Mouse (Mus musculus): Measurements from ENCODE around the gene Dnajb7.

Dnajb7 gene

GRCm38 (mm10) chr15:81408199-81408598 is at the start of gene Dnajb7:
Gene Dnajb7 (minus strand): TSS chr15:81408299.
- no peak for DNase-seq

DNA sequence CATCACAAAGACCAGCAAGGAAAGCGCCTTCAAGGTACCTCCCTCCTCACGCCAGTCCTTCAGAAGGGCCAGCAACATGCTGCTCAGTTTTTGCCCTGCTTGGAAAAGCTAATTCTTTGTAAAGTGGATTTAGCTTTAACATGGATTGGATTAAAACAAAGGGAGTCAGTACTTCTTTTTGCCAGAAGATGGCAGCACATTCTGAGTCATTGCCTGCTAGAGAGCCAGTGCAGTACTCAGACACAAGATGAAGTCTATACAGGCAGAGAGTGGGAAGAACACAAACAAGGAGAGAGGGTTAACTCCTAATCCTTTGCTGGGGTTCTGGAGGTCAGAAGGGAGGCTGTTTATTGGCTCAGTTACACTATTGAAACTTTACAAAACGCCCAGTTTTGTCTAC is 40.4 kb upstream of the Dnajb7 start:
- no peak for DNase-seq

GRCm38 (mm10) chr15:81439236-81439635 is 31.1 kb upstream of the Dnajb7 start:
- no peak for DNase-seq

GRCm38 (mm10) chr15:81438345-81438744 is 30.2 kb upstream of the Dnajb7 start:
- no peak for DNase-seq

- no peak for DNase-seq
These were observed 23.1 kb upstream of the Dnajb7 start for GRCm38 (mm10) chr15:81431195-81431594.

DNA sequence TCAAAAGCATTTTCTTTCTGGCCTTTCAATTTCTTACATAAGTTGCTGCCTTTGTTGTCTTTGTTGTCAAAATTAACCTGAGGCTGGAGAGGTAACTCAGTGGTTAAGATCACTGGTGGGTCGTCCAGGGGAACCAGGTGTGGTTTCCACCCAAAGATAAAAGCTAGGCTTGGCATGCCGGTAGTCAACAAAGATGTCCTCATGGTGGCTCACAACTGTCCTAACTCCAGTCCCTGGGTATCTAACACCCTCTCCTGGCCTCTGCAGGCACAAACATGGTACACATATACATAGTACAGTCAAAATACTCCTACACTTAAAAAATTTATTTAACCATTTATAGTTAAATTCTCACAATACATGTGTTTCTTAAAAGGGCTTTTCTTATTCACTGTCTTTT is 19.8 kb upstream of the Dnajb7 start:
- no peak for DNase-seq

- no peak for DNase-seq
These were observed 17.2 kb upstream of the Dnajb7 start for GRCm38 (mm10) chr15:81425311-81425710.

DNA sequence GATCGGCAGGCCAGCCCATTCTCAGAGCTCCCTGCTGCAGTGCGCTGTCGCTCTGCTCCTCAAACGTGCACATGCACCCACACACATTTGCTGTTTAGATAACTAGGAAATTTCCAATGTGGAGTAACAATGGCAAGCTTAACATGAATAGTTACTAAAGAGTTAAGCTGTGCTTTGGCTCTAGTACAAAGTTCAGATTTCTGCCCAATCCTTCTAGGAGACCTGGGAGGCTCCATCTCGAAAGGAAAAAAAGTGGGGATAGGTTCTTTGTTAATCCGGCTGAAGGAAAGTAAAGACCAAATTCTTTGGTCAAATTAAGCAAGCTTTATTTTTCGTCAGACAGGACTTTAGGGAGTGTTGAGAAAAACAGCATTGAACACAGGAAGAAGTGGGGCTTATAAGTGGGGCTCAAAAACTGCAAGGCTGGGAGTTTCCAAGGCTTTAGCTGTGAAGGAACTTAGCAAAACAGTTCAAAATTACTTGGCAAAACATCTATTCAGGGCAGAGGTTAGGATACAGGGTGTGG is 14.1 kb upstream of the Dnajb7 start:
- DNase-seq = peak; percentile 36

DNA sequence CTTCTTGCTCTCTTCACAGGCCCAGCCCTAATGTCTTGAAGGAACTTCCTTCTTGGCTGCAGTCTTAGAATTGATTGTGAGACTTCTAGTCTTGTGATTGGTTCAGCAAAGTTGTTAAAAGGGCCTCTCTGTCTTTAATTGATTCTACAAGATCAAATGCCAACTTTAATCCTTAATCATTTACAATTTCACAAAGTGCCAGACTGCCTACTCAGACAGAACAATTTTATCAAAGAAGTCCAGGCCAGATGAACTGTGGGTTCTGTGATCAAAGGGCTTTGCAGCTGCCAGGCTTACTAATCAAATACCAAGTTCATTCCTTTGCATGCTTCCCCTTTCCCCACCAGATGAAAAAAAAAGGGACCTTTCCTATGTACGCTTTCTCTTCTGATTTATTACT is 13.4 kb upstream of the Dnajb7 start:
- peak; percentile 57 for DNase-seq

- no peak for DNase-seq
These were observed 10.0 kb upstream of the Dnajb7 start for GRCm38 (mm10) chr15:81418065-81418464.

- DNase-seq = peak; percentile 81
These were observed 8.7 kb upstream of the Dnajb7 start for GRCm38 (mm10) chr15:81416763-81417310.

DNA sequence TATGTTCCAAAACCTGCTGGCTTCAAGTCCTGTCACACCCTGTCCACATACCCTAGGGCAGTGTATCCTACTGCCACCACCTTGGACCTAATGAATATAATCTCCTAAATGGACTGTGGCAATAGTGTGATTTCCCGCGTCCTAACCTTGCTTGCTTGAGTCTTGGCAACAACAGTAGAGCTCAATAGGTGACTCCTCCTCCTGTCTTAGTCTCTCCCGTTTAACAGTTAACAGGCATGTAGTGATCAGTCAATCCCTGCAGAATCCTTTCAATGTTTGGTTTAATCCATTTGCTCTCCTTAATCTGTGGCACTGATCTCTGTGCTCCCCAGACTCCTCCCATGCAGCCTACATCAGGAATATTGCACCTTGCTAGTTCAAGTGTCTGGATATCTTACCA is 3.1 kb downstream of the Dnajb7 start:
- DNase-seq = no peak

GRCm38 (mm10) chr15:81399638-81400315 is 8.3 kb downstream of the Dnajb7 start, which contains the start of the genes St13 and Xpnpep3:
Gene St13 (minus strand): TSS chr15:81400077.
Gene Xpnpep3 (plus strand): TSS chr15:81400138.
- peak; percentile 96 for DNase-seq

DNA sequence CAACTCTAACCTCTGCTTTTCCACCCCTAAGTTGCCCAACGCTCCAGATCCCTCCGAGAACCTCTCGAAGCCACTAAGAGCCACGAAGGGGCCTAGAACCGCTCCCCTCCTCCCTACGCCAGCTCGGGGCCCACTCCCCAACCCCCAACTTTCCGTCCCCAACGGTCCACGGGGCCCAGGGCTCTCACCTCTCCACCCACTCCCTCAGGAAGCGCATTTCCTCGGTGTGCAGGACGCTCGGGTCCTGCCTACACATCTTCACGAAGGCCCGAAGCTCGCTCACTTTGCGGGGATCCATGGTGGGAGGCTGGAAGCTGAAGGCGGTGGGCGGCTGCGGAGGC is 8.8 kb downstream of the Dnajb7 start:
- DNase-seq = no peak

DNA sequence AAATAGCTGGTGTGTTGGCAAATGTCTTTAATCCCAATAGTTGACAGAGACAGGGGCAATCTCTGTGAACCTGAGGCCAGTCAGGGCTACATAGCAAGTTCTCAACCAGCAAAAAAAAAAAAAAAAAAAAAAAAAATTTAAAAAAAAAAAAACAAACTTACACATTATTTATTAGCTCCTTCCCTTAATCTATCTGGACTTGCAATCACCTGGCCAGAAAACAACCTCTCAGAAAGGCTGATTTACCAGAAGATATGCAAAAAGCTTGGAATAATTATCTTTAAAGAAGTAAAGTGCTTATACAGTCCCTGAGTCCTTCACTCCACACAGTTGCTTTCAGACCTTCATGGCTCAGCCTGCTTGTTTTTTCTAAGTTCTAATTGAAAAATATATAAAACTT is 9.9 kb downstream of the Dnajb7 start:
- DNase-seq = no peak

DNA sequence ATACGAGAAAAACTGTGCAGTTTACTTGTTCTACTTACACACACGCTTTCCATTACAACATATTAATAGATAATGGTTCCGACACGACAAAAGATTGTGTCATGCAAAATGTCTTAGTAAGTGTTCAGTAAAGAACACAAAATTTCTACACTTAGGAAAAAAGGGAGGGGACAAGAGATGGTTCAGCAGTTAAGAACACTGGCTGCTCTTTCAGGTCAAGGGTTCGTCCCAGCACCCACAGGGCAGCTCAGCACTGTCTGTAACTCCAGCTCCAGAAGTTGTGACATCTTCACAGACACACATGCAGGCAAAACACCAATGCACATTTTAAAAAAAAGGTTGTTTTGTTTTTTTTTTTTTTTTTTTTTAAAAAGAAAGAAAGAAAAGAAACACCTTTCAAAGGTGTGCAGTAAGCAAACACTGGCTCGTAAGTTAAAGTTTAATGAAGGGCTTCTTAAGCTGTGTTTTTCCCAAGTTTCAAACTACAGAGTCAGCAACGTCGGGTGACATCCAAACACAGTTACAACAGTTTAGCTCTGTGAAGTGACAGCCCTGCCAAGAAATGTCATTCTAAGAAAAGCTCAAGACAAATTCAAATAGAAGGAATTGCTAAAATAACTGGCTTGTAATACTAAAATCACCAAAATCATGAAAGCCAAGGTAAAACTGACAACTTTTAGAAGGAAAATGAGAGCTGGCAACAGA is 13.7 kb downstream of the Dnajb7 start:
- DNase-seq = peak; percentile 43

DNA sequence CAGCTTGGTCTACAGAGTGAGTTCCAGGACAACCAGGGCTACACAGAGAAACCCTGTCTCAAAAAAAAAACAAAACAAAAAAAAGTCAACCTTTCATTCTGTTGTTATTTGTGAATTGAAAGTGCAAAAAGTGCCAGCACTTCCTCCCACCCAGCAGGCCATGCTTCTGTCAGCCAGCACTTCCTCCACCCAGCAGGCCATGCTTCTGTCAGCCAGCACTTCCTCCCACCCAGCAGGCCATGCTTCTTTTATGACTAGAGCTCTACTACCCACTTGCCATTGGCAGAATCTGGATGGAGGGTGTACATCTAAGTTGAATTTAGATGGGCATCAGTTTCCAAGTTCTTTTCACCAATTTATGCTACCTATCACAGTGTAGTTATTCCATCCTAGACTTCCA is 15.1 kb downstream of the Dnajb7 start:
- no peak for DNase-seq

DNA sequence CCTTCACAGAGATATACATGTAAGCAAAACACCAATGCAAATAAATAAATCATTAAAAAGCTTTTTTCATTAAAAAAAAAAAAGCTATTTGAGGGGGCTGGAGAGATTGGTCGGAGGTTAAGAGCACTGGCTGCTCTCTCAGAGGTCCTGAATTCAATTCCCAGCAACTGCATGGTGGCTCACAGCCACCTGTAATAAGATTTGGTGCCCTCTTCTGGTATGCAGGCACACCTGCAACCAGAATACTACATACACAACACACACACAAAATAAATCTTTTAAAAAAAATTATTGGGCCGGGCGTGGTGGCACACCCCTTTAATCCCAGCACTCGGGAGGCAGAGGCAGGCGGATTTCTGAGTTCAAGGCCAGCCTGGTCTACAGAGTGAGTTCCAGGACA is 21.8 kb downstream of the Dnajb7 start:
- DNase-seq = no peak

GRCm38 (mm10) chr15:81378845-81379244 is 29.3 kb downstream of the Dnajb7 start:
- DNase-seq = no peak

DNA sequence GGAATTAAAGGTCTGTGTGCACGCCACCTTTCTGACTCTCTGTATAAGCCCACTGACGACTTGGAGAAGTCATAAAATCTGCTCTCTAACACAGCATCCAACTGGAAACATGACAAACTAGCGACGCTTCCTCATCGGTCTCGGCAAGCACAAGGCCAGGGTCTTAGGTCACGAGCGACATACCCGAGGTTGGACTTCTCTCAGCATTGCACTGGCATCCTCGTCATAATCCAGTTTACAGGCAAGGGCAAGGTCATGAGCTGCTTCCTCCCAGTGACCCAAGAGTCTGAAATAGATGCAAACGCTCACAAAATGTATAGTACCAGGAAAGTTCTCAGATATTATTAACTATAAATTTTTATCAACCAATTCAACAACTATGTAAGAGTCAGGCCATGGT is 33.5 kb downstream of the Dnajb7 start:
- DNase-seq = no peak

DNA sequence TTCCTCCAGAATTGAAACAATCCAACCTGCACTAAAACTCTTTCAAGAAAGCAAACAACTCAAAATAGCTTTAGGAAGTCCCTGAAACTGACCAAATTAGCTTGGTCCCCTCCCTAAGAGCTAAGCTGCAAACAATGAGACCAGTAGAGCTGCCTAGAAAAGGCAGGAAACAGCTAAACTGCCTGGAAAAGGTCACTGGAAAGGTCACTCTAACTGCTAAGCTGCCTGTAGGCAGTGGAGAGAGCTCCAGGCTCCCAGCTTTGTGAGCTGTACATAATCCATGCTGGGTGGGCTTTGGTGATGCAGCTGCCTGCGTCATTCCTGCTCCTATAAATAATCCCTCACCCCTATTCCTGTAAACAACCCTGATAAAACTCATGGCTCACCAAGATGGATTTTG is 37.7 kb downstream of the Dnajb7 start:
- DNase-seq = no peak

- no peak for DNase-seq
These were observed 39.5 kb downstream of the Dnajb7 start for GRCm38 (mm10) chr15:81368601-81369000.

GRCm38 (mm10) chr15:81366241-81366640 is 41.9 kb downstream of the Dnajb7 start:
- DNase-seq = no peak

DNA sequence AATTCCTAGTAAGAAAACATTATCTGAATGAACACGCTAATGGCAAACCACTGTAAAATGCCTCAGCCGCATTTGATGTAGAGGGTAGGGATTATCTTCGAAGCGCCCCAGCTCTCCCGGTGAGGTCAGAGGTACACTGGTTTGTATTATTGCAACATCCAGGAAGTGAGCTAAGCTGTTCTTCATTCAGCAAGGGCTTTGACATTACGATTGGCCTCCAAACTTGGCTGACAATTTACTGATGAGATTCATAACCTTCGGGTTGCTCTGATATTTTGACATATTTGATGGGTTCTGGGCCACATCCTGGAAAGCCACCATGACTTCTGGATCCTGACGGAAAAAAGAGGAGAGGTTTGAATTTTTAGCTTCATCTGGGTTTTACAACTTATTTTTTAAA is 42.9 kb downstream of the Dnajb7 start:
- no peak for DNase-seq

All from kidney, adult 11 months (tissue).